Mouse (Mus musculus): Measurements from ENCODE around the gene Iqcj.
A peak's percentile ranks its signal among the peaks of the same experiment; 100 is the strongest.

The Iqcj gene

GRCm38 (mm10) chr3:67959672-67960071 lies 67.7 kb downstream of the Iqcj start:
- no peak for DNase-seq

- no peak for DNase-seq
Observed at GRCm38 (mm10) chr3:67960133-67960532, 68.1 kb downstream of the Iqcj start.

GRCm38 (mm10) chr3:67960727-67961126 lies 68.7 kb downstream of the Iqcj start:
- no peak for DNase-seq

DNA sequence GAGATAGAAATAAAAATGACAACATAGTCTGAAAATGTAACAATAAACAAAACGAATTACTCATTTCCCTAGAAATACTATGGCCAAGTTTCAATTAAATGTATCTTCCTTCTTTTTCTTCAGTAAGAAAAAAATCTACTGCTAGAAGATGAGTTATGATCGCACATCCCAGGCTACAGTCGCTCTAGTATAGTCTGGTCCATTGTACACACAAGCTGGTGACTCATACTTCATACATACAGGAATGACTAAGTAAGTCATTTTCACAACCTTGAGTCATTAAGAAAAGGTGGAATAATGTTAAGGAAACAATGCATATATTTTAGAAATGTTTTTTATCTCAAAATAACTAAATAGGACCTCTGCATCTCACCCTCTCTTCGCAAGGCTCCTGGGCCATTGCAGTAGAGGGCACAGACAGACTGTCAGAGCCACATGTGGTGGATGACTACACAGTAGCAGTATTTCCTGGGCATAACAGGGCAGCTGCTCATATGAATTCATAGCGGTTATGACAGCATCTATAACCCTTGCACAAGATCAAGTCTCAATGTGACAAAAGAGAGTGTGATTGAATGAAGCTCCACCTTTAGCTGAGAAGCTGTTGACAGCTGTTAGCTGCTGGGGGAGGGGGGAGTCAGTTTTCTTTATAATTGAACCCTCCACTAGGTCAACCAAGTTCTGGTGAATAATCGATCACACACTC lies 70.1 kb downstream of the Iqcj start:
- DNase-seq = no peak

- no peak for DNase-seq
Observed at GRCm38 (mm10) chr3:67974340-67974998, 82.4 kb downstream of the Iqcj start.

- DNase-seq = no peak
Observed at GRCm38 (mm10) chr3:67980006-67980405, 88.0 kb downstream of the Iqcj start.

- DNase-seq = no peak
Observed at GRCm38 (mm10) chr3:67983329-67983728, 91.3 kb downstream of the Iqcj start.

DNA sequence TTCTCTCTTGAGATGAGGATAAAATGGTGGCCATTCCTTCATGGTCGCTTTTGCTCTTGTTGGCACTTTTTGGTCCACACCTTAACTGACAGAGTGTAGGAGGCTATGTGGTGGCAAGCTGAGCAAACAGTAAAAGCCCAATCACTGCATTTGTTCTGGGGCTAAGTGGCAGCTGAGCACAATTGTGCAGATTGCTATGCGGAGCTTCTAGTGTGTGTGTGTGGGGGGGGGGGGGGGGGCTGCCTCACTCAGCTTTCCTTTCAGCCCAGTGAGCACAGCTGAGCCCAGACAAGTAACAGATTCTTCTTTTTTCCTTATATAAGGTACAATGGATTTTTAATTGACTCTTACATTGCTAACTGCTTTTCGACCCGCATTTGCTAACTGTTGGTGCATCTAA lies 110.4 kb downstream of the Iqcj start:
- no peak for DNase-seq

GRCm38 (mm10) chr3:68012342-68012741 lies 120.3 kb downstream of the Iqcj start:
- no peak for DNase-seq

GRCm38 (mm10) chr3:68015786-68016185 lies 123.8 kb downstream of the Iqcj start:
- no peak for DNase-seq

GRCm38 (mm10) chr3:68019401-68019800 lies 127.4 kb downstream of the Iqcj start:
- no peak for DNase-seq

DNA sequence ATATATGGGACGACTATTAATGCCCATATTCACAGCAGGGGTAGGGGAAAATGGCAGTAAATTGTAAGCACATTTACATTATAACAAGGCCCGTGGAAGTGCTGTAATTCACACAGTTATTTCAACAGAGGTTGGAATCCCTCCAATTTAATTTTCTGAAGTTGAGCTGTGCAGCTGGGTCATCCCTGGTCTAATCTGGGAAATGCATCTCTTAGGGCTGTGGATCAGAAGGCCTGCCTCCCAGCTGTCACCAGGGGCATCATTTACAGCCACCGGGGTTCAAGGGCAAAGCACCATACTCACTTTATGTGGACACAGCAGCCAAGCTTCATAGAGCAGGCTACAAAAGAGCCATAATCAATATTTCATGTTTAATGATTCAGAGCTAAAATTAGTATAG lies 144.1 kb downstream of the Iqcj start:
- DNase-seq = no peak

- DNase-seq = no peak
Observed at GRCm38 (mm10) chr3:68042951-68043350, 150.9 kb downstream of the Iqcj start.

DNA sequence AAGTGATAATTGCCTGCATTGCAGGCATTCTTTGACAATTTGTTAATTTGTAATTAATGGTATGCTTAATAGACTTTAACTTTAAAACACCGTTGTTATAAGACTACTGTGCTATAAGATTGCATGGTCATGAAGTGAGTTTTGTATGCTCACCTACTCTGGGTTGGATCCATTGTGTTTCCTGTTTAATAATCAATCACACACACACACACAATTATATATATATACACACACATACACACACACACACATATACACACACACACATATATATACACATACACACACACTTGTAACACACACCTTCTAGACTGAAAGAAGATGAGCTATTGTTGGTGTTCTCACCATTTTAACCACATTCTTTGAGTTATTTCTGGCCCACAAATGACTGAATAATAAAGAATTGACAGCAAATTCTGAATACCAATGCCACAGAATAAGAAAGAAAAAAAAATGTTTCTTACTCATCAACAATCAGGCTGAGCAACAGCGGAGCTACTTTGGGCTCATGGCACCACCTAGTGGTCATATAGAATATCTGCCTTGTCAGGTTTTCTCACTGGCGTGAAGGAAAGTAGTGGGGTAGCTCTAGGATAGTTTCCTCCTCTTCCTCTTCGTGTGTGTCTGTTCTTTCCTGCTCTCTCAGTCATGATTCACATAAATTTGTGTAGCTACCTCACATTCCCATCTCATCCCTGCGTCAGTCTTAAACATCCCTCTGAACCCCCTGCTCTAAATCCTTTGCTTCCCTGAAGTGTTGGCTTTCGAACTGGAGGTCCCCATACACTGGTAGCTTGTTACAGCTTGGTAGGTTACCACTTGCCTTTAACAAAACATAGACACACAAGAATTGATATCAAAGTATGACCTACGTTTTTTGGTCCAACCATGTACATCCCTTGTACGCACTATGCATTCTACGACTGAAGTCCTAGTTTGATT lies 153.7 kb downstream of the Iqcj start:
- DNase-seq = peak; percentile 40

DNA sequence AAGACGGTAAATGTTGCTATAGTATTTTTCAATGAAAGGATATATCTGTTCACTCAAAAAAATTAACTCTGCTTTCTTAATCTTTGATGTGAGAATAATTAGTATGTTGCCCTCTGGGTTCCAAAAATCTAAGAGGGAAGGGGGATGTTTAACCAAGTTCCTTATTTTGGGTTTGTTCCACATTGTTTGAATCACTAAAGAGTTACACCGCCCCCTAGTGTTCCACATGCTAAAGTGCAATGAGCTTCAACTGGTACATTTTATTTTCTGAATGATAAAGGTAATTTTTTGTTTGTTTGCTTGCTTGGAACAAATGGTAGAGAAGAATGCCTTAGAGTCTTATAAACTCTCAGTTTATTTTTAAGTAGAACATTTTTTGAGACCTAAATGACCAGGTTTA lies 161.5 kb downstream of the Iqcj start:
- DNase-seq = peak; percentile 21

DNA sequence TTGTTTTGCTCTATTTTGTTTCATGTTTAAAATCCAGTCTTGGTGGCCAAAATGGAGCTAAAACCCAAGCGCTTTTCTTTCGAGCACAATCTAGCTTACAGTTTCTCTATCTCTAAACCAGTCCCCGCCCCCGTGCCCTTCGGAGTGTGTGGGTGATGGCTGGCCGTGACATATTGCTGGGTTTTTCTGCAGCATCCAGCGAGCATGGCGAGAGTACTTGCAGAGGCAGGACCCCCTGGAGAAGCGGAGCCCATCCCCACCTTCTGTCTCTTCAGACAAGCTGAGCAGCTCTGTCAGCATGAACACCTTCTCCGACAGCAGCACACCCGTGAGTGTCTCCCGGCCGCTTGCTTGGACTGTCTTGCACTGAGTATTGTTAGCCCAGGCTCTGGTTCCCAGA lies 163.1 kb downstream of the Iqcj start:
- no peak for DNase-seq

DNA sequence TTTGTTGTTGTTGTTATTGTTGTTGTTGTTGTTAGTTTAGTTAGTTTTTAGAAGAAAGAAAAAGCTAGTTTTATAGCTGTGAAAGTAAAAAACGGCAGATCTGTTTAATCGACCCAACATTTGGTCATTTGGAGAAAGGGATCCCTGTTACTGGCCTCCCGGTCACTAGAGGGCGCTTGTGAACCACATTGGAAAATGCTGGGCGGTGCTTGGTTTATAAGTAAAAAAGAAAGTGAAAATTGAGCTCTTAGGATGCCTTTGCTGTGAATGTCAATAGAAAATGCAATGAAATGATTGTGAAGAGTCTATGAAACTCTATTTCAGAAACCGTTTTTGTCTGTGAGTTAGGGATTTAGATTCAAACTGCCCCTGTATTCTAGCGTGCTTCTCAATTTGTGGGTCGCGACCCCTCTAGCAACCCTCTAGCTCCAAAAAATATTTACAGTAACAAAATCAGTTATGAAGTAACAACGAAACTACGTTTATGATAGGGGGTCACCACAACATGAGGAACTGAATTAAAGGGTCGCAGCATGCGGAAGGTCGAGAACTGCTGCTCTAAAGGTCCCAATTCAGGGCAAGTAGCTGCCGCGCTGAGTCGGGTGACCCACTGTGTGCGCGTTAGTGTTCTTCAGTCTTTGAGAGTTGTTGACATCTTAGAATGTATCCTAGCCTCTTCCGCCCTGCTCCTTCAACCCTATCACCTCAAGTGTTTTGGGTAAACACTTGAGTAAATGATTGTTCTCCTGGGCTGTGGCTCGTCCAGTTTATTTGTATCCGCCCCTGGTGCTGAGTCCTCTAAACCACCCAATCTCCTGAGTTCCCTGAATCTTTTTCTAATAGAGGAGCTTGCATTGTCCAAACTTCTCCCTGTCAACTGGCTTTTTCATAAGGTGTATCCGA lies 164.6 kb downstream of the Iqcj start:
- peak; percentile 89 for DNase-seq

GRCm38 (mm10) chr3:68059162-68059800 lies 167.3 kb downstream of the Iqcj start:
- DNase-seq = peak; percentile 45

- DNase-seq = peak; percentile 64
Observed at GRCm38 (mm10) chr3:68064731-68065130, 172.7 kb downstream of the Iqcj start, which contains the start of gene Schip1. Schip1 (plus strand) TSS chr3:68064802.

GRCm38 (mm10) chr3:68071395-68072386 lies 179.7 kb downstream of the Iqcj start:
- DNase-seq = no peak

DNA sequence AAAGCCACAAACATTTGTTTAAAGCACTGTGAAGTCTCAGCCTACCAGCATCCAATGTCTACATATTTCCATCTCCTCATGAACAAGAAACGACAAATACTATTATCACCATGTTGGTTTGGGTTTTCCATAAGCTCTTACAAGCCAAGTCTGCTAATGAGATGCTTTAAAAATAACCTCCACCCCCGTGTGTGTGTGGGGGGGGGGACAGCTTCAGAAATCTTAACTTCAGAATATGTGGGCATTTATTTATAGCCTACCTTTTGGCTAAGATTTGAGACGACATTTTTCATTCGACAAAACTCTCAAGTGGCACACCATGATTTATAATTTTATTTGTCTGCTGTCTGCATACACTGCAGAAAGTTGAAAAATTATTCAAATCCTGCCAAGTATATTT lies 185.4 kb downstream of the Iqcj start:
- DNase-seq = no peak

Measured in lung, postnatal 10 days (tissue).